ENCODE assay signal across 9 mouse cellular contexts in genomic region chr11:63168551-63169258, GRCm38 (mm10). TPM values are rescaled to one million over a fixed set of nuclear protein-coding genes. Genes with fewer than 3 reads are reported as not detected.
DNase-seq lines count a peak whose midpoint lies in the region; ATAC-seq and TF ChIP-seq lines count a peak whose summit lies in the region.
"Had no signal": no experiment of that assay in that cellular context is flagged by ENCODE, and none has a peak within 500 bp of the region (broad histone marks: within the 10 kb centered on the region; RNA-seq: fewer than 3 reads in every experiment).

No protein-coding gene starts in this region.

- no peak overlapping the region for H3K9ac ChIP-seq in midbrain, embryonic 15.5 days

- 0 out of 2 replicates have a peak overlapping the region, but pooled peaks have one; percentile 3 for H3K27ac ChIP-seq in midbrain, embryonic 10.5 days (replicated peaks)
- H3K27ac ChIP-seq in midbrain, embryonic 15.5 days: no peak overlapping the region
- peak overlapping the region; percentile 68 for H3K27ac ChIP-seq in embryonic fibroblast, embryonic 13.5 days (ENCODE audit: insufficient read depth, low read length)
- H3K27ac ChIP-seq in limb, embryonic 10.5 days: peak overlapping the region; percentile 56

- no peak overlapping the region for H3K4me3 ChIP-seq in midbrain, embryonic 10.5 days
- no peak overlapping the region for H3K4me3 ChIP-seq in midbrain, embryonic 15.5 days
- no peak overlapping the region for H3K4me3 ChIP-seq in embryonic fibroblast, embryonic 13.5 days (ENCODE audit: insufficient read depth, low read length)
- H3K4me3 ChIP-seq in limb, embryonic 10.5 days: no peak overlapping the region

- no peak for ATAC-seq in midbrain, embryonic 15.5 days (replicated peaks)
- ATAC-seq in monocyte, adult 5-6 weeks (replicated peaks; ENCODE audit: insufficient number of reproducible peaks, low FRiP score, low TSS enrichment, poor library complexity, severe bottlenecking): no peak

- no peak for TF ChIP-seq CTCF in embryonic fibroblast, embryonic 13.5 days (IDR thresholded peaks at IDR 0.05; ENCODE audit: borderline replicate concordance, insufficient read depth, low read length)

- no peaks in the 10 kb centered on the region for H3K36me3 ChIP-seq in midbrain, embryonic 10.5 days
- no peaks in the 10 kb centered on the region for H3K36me3 ChIP-seq in midbrain, embryonic 15.5 days (replicated peaks)
- H3K36me3 ChIP-seq in limb, embryonic 10.5 days: no peaks in the 10 kb centered on the region

- H3K4me1 ChIP-seq in midbrain, embryonic 10.5 days: peaks cover 6% of the 10 kb centered on the region
- no peaks in the 10 kb centered on the region for H3K4me1 ChIP-seq in midbrain, embryonic 15.5 days
- H3K4me1 ChIP-seq in embryonic fibroblast, embryonic 13.5 days (ENCODE audit: control insufficient read depth, insufficient read depth, low read length): peaks cover 7% of the 10 kb centered on the region; the same call in 1 of the 2 replicates
- peaks cover 10% of the 10 kb centered on the region for H3K4me1 ChIP-seq in limb, embryonic 10.5 days

- H3K27me3 ChIP-seq in midbrain, embryonic 10.5 days (ENCODE audit: low read depth, poor library complexity, severe bottlenecking): 0 out of 2 replicates have a peak, but pooled peaks cover 2% of the 10 kb centered on the region
- H3K27me3 ChIP-seq in midbrain, embryonic 15.5 days (replicated peaks): no peaks in the 10 kb centered on the region
- H3K27me3 ChIP-seq in limb, embryonic 10.5 days (ENCODE audit: low read depth, poor library complexity, severe bottlenecking): no peaks in the 10 kb centered on the region

- no peak overlapping the region for H3K4me2 ChIP-seq in midbrain, embryonic 15.5 days

- no peaks in the 10 kb centered on the region for H3K9me3 ChIP-seq in midbrain, embryonic 10.5 days (replicated peaks)
- H3K9me3 ChIP-seq in midbrain, embryonic 15.5 days: no peaks in the 10 kb centered on the region
- H3K9me3 ChIP-seq in limb, embryonic 10.5 days (replicated peaks): no peaks in the 10 kb centered on the region

- no peak for DNase-seq in midbrain, embryonic 10.5 days (ENCODE audit: low spot score)
- DNase-seq in limb, embryonic 10.5 days (ENCODE audit: low spot score): peak; percentile 32
- DNase-seq in right cerebral cortex, postnatal 4 days: no peak
- DNase-seq in B cell, adult 2 months: no peak
- DNase-seq: cerebellum, adult 18-20 months had no signal

- 56% methylated on average over 9 of the region's 9 CpGs for WGBS in midbrain, embryonic 10.5 days
- WGBS in midbrain, embryonic 15.5 days: 59% methylated on average over 9 of the region's 9 CpGs
- WGBS in limb, embryonic 10.5 days: 32% methylated on average over 9 of the region's 9 CpGs

- no peak for TF ChIP-seq POLR2A in embryonic fibroblast, embryonic 13.5 days (IDR thresholded peaks at IDR 0.05; ENCODE audit: low read depth, low read length)

RNA-seq across cellular contexts. Expression of gene Pmp22, which starts 39.9 kb away (rescaled TPM):
- 25.3 and 28.4 TPM in 2 replicates for polyA plus RNA-seq in midbrain, embryonic 10.5 days (2016; fragmentation: Nextera tagmentation; extraction: Ambion mirVana)
- polyA plus RNA-seq in midbrain, embryonic 15.5 days (2015; fragmentation: Nextera tagmentation; extraction: Ambion mirVana): 24.3 and 33.7 TPM in 2 replicates
- 124 and 179 TPM in 2 replicates for polyA plus RNA-seq in embryonic fibroblast, embryonic 13.5 days (2011; ENCODE audit: insufficient read length, low read depth, missing spikeins)
- 27.7 and 29.8 TPM in 2 replicates for polyA plus RNA-seq in limb, embryonic 10.5 days (2016; fragmentation: Nextera tagmentation; extraction: Ambion mirVana)
- total RNA-seq in monocyte, adult 5-6 weeks (2017): not detected in 3 replicates
- total RNA-seq: megakaryocyte-erythroid progenitor cell, adult 5-6 weeks had no signal
